Mouse (Mus musculus) cerebellum, postnatal 36 days (tissue): ENCODE measurements around the gene Rragc.
"Not testable (repeated sequence)": the region's sequence is repeated elsewhere in the genome, so short reads cannot be mapped to it uniquely, and the experiment has no call there.

Source experiments
- DNase-seq, 2 experiments: peaks; one replicate each; pipeline ENCODE4 v3.0.0; 2021 to 2022; ENCODE audit warnings: mixed read lengths in 2 of 2

Gene Rragc

DNA sequence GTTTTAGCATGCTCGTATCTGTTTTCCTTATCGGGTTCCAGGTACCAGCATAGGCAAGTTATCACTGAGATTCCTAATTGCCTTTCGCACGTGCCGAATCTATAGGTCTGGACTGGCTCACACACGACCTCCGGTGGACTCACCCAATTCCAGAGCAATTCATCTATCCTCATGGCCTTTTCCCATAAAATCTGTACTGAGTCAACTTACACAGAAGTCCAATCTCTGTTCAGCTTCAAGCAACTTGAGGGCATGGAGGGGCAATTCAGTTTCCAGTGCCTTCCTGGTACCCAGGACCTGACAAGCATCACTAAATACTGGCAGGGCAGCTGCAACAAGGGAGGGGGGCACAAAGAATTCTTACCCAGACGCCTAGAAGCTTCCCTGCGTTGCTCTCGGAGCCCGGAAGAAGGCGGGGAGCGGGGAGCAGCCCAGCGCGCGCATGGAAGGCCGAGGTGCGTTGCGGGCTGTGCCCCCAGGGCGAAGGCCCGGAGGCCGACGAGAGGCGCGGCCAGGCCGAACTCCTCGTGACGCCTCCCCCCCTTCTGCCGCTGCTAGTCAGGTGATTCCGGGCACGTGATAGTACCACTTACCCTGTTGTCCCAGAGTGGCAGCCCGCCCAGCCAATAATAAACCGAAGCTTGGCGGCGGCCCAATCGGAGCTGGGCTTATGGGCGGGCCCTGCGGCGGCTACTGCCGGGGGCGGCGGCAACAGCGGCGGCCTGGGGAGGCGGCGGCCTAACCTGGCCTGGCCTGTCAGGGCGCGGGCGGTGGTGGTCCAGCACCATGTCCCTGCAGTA lies at the start of gene Rragc:
Gene Rragc, plus strand, starts transcription at position 699 of the 800 bp plus-strand sequence.
- peak; percentile 100 for DNase-seq

DNA sequence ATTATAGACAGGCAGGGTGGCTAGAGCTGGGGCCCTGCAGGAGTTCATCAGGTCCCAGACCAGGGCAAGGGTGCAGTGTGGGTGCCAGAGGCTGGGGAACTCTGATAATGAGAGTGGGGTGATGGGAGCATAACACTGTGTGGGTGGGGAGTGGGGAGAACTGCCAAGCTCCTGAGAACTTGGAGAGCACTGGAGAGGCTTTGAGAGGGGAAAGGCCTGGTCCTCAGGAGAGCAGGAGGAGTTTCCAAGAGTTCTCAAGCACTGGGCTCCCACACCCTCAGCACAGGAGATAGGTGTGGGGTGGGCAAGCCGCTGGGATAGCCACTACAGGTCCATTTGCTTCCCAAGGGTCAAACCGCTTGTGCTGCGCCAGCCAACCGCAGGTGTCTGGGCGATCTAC lies 23.5 kb upstream of the Rragc start:
- DNase-seq: no peak

DNA sequence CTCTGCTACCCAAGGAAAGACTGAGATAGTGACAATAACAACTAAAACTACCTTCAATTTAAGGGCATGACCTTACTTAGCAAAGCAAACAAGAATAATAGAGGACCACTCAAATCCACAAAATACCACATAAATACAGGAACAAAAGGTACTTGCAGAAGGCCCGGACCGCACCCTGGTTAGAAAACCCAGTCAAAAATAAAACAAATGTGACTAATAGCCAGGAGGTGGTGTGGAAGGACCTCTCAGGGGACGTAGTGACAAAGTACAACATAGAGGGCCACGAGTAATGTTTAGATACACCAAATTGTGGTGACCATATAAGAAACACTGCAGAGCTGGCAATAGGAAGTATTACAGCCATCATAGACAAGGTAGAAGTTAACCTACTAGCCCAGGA lies 23.0 kb upstream of the Rragc start:
- DNase-seq: no peak

DNA sequence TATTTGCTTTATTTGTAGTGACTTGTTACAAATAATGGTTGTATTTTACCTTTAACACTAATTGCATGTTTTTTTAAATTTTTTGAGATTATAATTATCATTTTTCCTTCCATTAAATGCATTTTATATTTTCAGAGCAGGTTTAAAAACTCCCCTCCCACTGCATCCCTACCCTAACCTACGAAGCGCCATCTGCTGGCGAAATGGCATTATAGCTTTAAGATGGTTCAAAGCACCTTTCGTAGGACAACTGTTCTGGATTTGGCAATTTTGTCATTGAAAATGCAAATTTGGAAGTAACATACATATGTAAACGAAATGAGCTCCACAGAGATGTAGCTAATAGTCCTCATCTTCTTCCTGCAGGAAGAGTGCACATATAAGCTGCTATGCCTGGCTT lies 18.6 kb upstream of the Rragc start:
- peak; percentile 45 to 54 for DNase-seq

DNA sequence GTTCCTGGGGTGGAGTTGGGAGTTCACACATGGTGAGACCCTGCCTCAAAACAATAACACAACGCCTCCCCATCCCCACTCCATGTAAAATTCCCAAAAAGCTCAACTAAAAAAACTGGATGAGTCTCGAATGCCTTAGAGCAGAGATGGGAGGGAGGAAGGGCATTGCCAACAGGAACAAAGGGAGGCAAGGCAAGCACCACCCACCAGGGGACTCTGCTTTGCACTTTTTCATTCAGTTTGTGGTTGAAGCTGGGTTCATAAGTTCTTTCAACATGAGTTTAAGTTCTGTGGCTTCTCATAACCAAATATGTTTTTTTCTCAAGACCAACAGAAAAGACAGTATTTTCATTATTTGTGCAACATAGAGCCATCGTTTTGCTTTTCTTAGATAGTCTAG lies 13.8 kb upstream of the Rragc start:
- DNase-seq: no peak

DNA sequence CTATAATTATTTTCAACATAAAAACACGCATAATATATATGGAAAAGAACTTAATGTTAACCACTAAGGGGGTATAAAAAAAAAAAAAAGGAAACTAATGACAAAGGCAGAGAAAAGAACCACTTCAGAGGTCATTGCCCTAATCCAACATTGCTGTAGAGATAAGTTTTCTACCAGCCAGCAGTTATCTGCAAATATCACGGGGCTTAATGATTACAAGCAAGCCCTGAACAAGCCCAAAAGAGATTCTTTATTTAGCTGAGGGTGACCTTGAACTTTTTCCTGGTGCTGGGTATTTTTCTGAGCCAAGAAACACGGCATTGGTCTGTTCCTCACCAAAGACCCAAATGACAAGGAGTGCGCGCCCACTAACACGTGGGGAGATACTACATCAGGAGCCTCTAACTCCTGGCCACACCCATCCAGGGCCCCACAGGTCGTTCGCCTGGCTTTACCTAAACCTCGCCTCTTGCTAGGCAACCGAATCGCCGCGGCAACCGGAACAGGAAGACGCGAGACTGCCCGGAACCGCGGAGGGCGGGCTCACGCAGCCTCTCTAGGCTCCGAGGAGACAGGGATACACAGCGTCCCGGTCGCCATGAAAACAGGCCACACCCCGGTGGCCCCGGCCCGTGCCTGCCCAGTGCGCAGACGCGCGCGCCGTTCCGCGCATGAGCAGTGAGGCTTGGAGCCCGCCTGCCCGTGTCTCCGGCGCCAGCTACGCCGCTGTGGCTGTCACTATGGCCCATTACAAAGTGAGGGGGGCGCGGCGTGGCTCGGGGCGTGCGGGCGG lies 12.7 kb upstream of the Rragc start, which contains the start of gene Mycbp:
Gene Mycbp, plus strand, starts transcription at position 500 of the 793 bp plus-strand sequence.
- DNase-seq: peak; percentile 99

DNA sequence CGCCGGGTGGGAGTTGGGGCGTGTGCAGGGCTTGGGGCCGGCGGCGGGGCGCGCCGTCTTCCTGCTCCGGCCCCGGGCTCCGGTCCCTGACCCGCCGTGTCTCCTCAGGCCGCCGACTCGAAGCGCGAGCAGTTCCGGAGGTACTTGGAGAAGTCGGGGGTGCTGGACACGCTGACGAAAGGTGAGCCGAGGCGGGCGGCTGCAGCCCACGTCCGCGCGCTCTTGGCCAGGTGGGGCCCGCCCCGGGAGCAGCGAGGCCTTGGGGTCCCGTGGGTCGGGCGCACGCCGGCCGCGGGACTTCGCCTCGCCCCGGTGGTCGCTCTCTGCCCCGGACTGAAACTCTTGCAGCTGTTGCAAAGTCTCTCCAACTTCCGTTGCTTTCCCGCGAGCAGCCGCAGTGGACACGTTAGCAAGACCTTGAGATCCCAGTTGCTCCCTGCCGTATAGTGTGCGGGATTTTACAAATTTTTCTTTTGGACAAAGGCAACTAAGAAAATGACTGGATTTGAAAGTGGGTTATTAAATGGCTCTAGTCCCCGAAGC lies 12.0 kb upstream of the Rragc start:
- no peak for DNase-seq

DNA sequence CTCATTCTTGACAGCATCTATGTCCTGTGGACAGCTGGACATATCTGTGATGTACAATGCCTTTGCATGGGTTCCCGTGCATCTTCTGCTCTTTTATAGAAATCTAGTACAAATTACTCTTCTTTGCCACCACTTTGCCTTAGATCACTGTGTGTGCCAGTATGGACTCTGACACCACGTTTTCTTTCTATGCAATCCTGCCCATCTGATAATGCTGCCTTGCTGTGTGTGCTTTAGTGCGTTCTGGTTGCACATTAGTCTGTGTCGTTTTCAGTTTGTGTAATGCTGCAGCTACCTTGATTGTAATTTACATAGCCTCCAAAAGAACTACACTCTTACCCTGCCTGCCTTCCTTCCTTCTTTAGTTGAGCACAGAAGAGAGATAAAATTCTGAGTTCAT lies 5.7 kb upstream of the Rragc start:
- no peak for DNase-seq

DNA sequence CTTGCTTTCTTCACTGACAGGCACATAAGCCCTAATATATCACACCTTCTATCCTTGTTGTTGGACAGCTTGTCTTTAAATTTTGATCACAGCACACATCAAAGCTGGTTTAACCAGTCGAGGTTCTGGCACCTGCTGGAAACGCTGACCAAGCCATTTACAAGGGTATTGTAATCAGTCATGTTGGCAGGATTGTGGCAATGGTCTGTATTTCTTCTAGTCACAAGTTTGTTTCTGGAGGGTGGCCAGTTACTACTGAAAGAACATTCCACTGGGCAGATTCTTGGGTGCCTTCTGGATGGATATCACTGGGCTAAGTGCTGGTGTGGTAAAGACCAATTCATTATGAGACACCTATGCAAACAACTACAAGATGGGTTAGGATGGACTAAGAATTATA lies 4.8 kb upstream of the Rragc start:
- no peak for DNase-seq

DNA sequence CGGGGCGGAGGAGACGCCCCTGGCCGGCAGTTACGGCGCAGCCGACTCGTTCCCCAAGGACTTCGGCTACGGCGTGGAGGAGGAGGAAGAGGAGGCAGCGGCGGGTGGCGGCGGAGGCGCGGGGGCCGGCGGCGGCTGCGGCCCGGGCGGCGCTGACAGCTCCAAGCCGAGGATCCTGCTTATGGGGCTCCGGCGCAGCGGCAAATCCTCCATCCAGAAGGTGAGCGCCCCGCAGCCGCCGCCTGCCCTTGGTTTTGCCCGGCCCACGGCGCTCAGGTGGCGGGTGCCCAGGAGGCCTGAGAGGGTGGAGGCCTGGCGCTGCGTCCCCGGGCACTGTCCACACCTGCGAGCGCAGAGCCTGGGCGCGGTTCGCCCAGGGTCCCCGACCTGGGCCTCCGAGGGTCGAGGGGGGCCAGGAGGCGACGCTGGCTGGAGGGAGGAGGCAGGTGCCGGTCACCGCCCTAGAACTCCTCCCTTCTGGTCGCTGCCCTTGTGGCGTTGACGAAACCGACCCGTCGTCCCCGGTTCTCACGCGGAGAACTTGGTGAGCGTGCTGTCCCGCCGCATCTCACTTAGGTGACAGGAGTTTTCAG lies 398 bp downstream of the Rragc start, which contains the start of gene 4930535I16Rik:
Gene 4930535I16Rik, minus strand, starts transcription at position 475 of the 593 bp plus-strand sequence.
- DNase-seq: no peak

DNA sequence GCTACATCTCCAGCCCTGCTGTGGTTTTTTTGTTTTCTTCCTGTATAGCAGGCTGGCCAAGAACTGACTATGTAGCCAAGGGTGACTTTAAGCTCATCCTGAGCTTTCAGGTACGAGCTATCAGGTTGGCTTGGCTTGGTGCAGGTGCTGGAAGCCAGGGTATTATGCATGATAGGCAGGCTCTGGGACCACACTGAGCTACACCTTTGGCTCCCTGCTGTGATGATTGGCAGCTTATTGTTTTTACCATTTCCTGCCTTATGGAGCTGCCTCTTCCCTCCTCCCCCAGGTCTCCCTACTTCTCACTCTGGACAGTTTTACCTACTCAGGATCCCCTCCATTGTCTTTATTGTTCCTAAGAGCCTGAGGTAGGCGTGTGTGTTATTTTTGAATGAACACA lies 1.6 kb downstream of the Rragc start:
- DNase-seq: no peak

DNA sequence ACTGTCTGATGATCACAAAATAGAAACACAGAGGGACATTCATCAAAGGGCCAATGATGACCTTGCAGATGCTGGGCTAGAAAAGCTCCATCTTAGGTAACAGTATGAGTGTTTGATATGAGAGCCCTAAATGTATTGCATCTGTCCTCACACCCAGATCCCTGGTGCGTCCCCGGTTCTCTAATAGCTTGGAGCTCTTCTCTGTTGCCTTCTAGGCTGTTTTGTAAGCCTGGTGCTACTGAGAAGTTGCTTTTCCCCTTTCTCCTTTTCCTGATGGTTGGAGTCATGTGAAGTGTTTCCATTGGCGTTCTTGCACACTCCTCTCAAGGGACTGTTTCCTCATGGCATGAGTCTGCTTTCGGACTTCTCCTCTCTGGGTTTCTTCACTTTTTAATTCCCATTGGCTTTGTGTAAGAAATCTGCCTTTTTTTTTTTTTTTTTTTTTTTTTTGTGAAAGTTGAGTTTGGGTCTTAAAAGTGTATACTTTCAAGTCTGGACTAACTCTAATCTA lies 3.9 kb downstream of the Rragc start:
- no peak for DNase-seq

DNA sequence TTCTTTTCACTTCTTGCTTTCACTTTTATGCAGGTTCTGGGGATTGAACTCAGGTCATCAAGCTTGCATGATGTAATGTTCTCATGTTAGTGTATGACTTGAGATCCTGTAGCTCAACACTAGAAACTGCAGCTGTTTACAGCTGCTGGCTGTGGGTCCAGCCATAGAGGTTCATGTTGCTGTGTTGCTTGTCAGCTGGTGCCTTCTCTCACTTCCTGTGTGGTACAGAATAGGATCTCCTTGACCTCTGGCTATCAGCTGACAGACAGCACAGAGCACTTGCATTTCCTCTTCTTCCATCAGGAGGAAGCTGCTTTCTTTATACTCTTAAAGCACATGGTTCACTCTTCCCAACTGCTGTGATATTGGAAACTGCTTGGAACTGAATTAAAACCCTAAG lies 10.7 kb downstream of the Rragc start:
- DNase-seq: no peak

DNA sequence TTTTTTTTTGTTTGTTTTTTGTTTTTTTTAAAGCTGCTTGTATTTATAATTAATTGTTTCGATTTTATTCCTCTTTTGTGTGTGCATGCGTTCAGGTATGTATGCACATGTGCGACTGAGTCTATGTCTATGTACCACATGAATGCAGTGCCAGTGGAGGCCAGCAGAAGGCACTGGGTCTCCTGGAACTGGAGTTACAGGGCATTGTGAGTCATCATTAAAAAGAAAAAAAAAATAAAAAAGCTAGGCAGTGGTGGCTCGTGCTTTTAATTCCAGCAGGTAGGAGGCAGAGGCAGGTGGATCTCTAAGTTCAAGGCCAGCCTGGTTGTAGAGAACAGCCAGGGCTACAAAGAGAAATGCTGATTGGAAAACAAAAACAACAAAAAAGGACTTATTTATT lies 12.7 kb downstream of the Rragc start:
- DNase-seq: no peak

DNA sequence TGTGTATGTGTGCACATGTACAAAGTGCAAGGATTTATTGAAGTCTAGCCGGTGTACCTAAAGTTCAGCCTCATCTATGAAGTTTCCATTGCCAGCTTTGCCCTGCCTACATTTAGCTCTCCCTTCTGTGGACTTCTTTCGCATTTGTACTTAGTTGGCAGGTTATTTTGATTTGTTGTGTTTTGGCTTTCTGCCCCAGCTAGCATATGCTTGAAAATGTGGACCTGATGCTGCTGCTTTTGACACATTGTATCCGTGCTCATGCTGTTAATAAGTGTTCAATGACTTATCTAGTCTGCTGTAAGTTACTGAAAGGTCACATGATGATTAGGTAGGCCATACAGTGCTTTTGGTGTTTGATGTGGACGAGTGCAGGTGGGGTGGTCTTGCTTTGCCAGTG lies 17.1 kb downstream of the Rragc start:
- peak in 1 of 2 experiments; percentile 35 for DNase-seq

DNA sequence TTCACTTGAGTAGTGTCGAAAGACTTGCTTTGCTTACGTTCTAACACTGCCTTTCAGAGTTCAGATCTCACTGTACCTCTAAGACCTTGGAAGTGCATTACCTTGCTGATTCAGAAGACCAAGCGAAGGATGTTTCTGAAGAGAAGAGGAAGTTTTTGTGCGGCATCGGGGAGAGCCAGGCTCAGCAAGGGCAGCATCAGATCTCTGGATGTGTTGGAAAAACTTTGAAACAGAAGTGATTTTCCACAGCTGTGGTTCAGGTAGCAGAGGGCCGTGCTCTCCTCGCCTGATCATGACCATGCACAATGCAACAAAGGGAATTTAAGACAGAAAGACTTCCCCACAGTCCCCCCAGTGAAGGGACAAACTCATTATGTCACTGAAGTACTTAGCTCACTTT lies 18.8 kb downstream of the Rragc start:
- DNase-seq: no peak

DNA sequence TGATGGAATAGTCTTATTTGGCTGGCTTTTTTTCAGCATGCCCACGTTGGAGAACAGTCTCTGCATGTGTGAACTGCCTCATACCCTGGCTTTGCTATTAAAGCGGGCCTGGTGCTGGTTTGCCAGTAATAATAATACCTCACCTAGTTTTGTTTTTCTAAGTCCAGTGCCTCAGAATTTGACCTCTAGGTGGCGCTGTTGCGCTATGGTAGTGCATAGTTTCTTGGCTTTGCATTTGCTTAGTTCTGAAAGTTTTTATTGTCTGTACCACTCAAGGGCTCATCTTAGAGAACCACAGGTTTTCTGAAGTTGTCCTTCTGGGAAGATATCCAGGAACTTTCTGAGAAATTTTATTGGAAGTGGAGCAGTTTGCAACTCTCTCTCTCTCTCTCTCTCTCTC lies 22.6 kb downstream of the Rragc start:
- DNase-seq: peak; percentile 52 to 60

DNA sequence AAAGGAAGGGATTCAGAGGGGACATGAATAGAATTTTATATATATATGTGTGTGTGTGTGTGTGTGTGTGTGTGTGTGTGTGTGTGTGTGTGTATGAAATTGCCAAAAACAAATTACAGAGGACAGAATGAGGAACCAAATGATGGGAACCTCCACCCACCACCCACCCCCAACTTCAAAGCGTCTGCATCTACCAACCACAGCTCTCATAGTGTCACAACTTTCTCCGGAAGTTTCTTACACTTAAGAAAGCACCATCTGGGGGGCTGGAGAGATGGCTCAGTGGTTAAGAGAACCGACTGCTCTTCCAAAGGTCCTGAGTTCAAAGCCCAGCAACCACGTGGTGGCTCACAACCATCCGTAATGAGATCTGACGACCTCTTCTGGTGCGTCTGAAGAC lies 23.6 kb downstream of the Rragc start:
- DNase-seq: not testable (repeated sequence)

DNA sequence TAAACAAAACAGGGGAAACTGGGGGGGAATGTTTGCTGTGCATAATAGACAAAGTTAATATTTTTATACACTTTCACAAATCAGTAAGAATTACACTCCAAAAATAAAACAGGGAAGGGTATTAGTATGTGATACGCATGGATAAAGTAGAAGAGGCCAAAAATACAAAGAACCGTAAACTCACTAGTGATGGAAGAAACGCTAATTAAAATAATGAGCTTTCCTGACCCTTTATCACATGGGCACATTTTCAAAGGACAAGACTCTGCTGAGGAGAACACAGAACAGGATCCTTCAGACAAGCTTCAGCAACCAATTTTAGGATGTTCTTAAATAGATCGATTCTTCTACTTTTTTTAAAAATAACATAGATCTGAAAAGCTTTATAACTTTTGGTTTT lies 29.5 kb downstream of the Rragc start:
- DNase-seq: no peak

DNA sequence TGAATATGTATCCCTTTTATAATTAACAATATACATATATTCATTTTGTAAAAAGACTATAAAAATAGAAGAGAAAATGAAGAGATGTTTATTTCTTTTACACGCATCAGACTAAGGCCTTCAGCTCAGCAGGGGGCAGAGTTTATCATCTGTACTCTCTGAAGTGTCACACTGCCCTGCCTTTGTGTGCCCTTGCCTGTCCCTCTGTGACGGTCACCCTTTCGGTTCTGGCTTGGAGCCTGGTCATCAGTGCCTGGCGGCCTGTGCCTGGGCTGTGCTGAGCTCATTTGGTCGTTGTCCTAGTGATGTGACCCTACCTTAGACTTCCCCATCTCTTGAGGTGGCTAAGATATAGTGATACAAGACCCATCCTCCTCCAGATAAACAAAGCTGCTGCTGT lies 29.9 kb downstream of the Rragc start:
- DNase-seq: no peak

DNA sequence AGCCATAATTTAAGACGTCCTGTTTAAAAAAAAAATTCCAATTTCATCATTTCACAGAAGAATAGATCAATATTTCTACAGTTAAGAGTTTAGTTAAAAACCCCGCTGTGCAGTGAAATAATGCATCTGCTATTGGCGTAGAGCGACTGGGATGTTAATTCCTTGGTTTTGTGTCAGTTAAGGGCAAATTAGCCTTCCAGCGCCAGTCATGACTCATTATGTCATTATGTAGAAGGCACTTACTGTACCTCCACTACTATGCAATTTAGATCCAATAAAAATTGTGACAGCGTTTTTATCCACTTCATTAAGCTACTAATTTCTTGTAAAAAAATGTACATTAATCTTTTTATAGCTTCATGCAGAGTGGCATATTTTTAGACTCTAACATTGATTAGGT lies 31.7 kb downstream of the Rragc start:
- no peak for DNase-seq

DNA sequence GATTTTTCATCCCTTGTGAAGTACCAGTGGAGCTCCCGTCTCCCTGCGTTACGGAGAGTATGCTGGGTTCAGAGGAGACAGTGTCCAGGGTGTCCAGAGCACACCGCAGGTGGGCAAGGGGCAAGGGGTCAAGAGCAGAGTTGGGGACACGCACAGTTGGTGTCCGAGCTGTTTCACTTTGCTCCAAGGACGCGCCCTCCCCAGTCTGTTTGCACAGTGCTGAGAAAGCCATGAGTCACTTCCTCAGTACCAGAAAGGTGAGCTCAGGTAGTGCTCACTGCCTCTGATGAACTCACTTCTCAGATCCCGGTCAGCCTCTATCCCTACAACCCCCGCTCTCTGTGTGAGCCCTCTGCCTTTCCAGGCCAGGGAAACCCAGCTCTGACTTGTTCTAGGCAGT lies 32.4 kb downstream of the Rragc start:
- no peak for DNase-seq

DNA sequence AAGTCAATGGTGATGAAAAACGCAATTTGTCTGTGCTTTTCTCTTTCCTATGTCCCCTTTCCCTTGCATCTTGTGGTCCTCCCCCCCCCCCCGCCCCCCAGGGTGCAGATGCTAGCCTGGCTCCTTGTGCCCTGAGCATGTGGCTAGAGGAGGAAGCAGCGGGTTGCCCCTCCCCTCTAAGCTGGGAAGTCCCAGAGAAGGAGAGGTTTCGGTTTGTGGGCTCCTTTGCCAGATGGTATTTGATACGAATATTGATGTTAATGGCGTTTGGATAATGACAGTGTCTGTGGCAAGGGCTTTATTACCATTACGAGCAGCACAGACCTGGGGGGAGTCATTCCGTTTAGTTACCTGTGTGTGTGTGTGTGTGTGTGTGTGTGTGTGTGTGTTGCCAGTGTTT lies 34.8 kb downstream of the Rragc start:
- DNase-seq: no peak
